Mouse (Mus musculus) gastrocnemius, postnatal 36 days (tissue): ENCODE data around the gene Tmem94. TPM values are rescaled to one million over a fixed set of nuclear protein-coding genes. Genes with fewer than 3 reads are reported as not detected.

ENCODE experiments used
- DNase-seq, 2 experiments: peaks; one replicate each; pipeline ENCODE4 v3.0.0; 2022
- intact Hi-C: fragments of 180-260 bp; cut with DNase I; formaldehyde crosslinking; loops from one replicate; pipeline ENCODE4 v1.15.1; 2025
- total RNA-seq, 2 experiments: library from RNA; stranded (reverse); gene quantifications; 2 replicates each; pipeline ENCODE4 v1.2.3; 2021

The Tmem94 gene
- total RNA-seq, 2 experiments from 2014 or later: 73.1 to 79.5 TPM

- intact Hi-C loops: no loop called here
- peak; percentile 61 to 80 for DNase-seq
Measured at GRCm38 (mm10) chr11:115823774-115824740, 58.8 kb downstream of the Tmem94 start, which contains the start of gene Llgl2. Llgl2 (plus strand) TSS chr11:115824049.

- intact Hi-C loops: no loop called here
- DNase-seq: no peak
Measured at GRCm38 (mm10) chr11:115824813-115825212, 59.6 kb downstream of the Tmem94 start.

GRCm38 (mm10) chr11:115826487-115826886, 61.3 kb downstream of the Tmem94 start:
- no peak for DNase-seq
- intact Hi-C loops: no loop called here

GRCm38 (mm10) chr11:115827624-115828023, 62.4 kb downstream of the Tmem94 start:
- intact Hi-C loops: no loop called here
- no peak for DNase-seq

GRCm38 (mm10) chr11:115829036-115829435, 63.8 kb downstream of the Tmem94 start:
- no peak for DNase-seq
- intact Hi-C loops: no loop called here

- DNase-seq: no peak
- intact Hi-C loops: no loop called here
Measured at GRCm38 (mm10) chr11:115830550-115831325, 65.5 kb downstream of the Tmem94 start.

- no peak for DNase-seq
- intact Hi-C loops: no loop called here
Measured at GRCm38 (mm10) chr11:115831518-115831917, 66.3 kb downstream of the Tmem94 start.

- no peak for DNase-seq
- intact Hi-C loops: no loop called here
Measured at GRCm38 (mm10) chr11:115832064-115832463, 66.8 kb downstream of the Tmem94 start.

GRCm38 (mm10) chr11:115832523-115832922, 67.3 kb downstream of the Tmem94 start:
- no peak for DNase-seq
- intact Hi-C loops: no loop called here

GRCm38 (mm10) chr11:115833021-115833513, 67.8 kb downstream of the Tmem94 start:
- DNase-seq: no peak
- intact Hi-C loops: no loop called here

- no peak for DNase-seq
- intact Hi-C loops: no loop called here
Measured at GRCm38 (mm10) chr11:115834033-115834432, 68.8 kb downstream of the Tmem94 start.

GRCm38 (mm10) chr11:115836656-115837395, 71.6 kb downstream of the Tmem94 start:
- DNase-seq: no peak
- intact Hi-C loops: no loop called here

GRCm38 (mm10) chr11:115837606-115838345, 72.5 kb downstream of the Tmem94 start:
- no peak for DNase-seq
- intact Hi-C loops: no loop called here

GRCm38 (mm10) chr11:115838895-115839311, 73.7 kb downstream of the Tmem94 start:
- intact Hi-C loops: no loop called here

GRCm38 (mm10) chr11:115839732-115840131, 74.5 kb downstream of the Tmem94 start:
- DNase-seq: no peak

More at GRCm38 (mm10) chr11:115838895-115839311, 73.7 kb downstream of the Tmem94 start:
- no peak for DNase-seq

GRCm38 (mm10) chr11:115841044-115841443, 75.8 kb downstream of the Tmem94 start:
- no peak for DNase-seq

More at GRCm38 (mm10) chr11:115839732-115840131, 74.5 kb downstream of the Tmem94 start:
- intact Hi-C loops: no loop called here

GRCm38 (mm10) chr11:115841961-115842550, 76.8 kb downstream of the Tmem94 start:
- intact Hi-C loops: no loop called here
- DNase-seq: no peak

More at GRCm38 (mm10) chr11:115841044-115841443, 75.8 kb downstream of the Tmem94 start:
- intact Hi-C loops: no loop called here

GRCm38 (mm10) chr11:115843141-115843890, 78.1 kb downstream of the Tmem94 start:
- no peak for DNase-seq
- intact Hi-C loops: no loop called here
